Mouse (Mus musculus) embryonic facial prominence, embryonic 15.5 days (tissue): ENCODE results near the gene Tango6. TPM values are rescaled to one million over a fixed set of nuclear protein-coding genes. Genes with fewer than 3 reads are reported as not detected.

ENCODE experiments used
- ATAC-seq: fragments of 200-750 bp; cut with Nextera tagmentation; 2 replicates; pipeline ENCODE4 v1.8.0; 2017; ENCODE audit warnings: low read depth, moderate TSS enrichment; ENCODE audit not compliant: insufficient number of reproducible peaks, low FRiP score, low TSS enrichment
- H3K27ac ChIP-seq: fragments of 300-500 bp; sonication (generic); replicated peaks from 2 replicates; pipeline ENCODE4 v1.5.1; 2015; ENCODE audit warnings: mild to moderate bottlenecking, inconsistent platforms
- H3K27me3 ChIP-seq: fragments of 300-500 bp; sonication (generic); 2 replicates; pipeline ENCODE4 v1.6.1; 2015; ENCODE audit warnings: inconsistent platforms
- H3K36me3 ChIP-seq: fragments of 300-500 bp; sonication (generic); 2 replicates; pipeline ENCODE4 v1.6.1; 2015; ENCODE audit warnings: mild to moderate bottlenecking, inconsistent platforms
- H3K4me1 ChIP-seq: fragments of 300-500 bp; sonication (generic); 2 replicates; pipeline ENCODE4 v1.6.1; 2015; ENCODE audit warnings: inconsistent platforms
- H3K4me2 ChIP-seq: fragments of 300-500 bp; sonication (generic); replicated peaks from 2 replicates; pipeline ENCODE4 v1.6.1; 2015; ENCODE audit warnings: mild to moderate bottlenecking, inconsistent platforms
- H3K4me3 ChIP-seq: fragments of 300-500 bp; sonication (generic); replicated peaks from 2 replicates; pipeline ENCODE4 v1.5.1; 2015; ENCODE audit warnings: mild to moderate bottlenecking, inconsistent platforms
- H3K9ac ChIP-seq: fragments of 300-500 bp; sonication (generic); 2 replicates; pipeline ENCODE4 v1.6.1; 2015; ENCODE audit warnings: inconsistent platforms
- H3K9me3 ChIP-seq: fragments of 300-500 bp; sonication (generic); replicated peaks from 2 replicates; pipeline ENCODE4 v1.6.1; 2016; ENCODE audit warnings: inconsistent platforms
- WGBS: fragments of 180-500 bp; shearing (Covaris S2); methylation state at CpG from one replicate; pipeline ENCODE4 v1.1.7; 2015; 5-methylcytosine and 5-hydroxymethylcytosine counted together
- polyA plus RNA-seq: library from polyadenylated mRNA; unstranded; fragments of >200 nt; fragmentation: Nextera tagmentation; extraction: Ambion mirVana; gene quantifications from 2 replicates; pipeline ENCODE4 v1.2.1, GENCODE M21; 2015

Gene Tango6
- polyA plus RNA-seq, 1 experiment from 2014 or later: 8.9 TPM

- Histone ChIP-seq H3K9me3 (no peaks in the 10 kb centered on the region), H3K36me3 (peaks cover 45% of the 10 kb centered on the region)
Measured at GRCm38 (mm10) chr8:106700131-106700530, 17.3 kb downstream of the Tango6 start.

GRCm38 (mm10) chr8:106701360-106701759 is 18.5 kb downstream of the Tango6 start:
- no peak overlapping the region for H3K27ac ChIP-seq
- H3K4me2 ChIP-seq: no peak overlapping the region
- no peak overlapping the region for H3K9ac ChIP-seq
- no peaks in the 10 kb centered on the region for H3K9me3 ChIP-seq
- no peaks in the 10 kb centered on the region for H3K27me3 ChIP-seq
- H3K4me3 ChIP-seq: no peak overlapping the region
- 66% methylated on average over 3 of the region's 3 CpGs for WGBS
- peaks cover 37% of the 10 kb centered on the region for H3K36me3 ChIP-seq
- ATAC-seq: no peak
- peaks cover 9% of the 10 kb centered on the region; the same call in 1 of the 2 replicates for H3K4me1 ChIP-seq

More at GRCm38 (mm10) chr8:106700131-106700530, 17.3 kb downstream of the Tango6 start:
- 90% methylated on average over 6 of the region's 6 CpGs for WGBS
- Histone ChIP-seq H3K4me3 (no peak overlapping the region), H3K4me1 (peaks cover 8% of the 10 kb centered on the region; the same call in 1 of the 2 replicates), H3K27me3 (no peaks in the 10 kb centered on the region), H3K9ac (no peak overlapping the region), H3K27ac (no peak overlapping the region), H3K4me2 (no peak overlapping the region)
- ATAC-seq: no peak

- Histone ChIP-seq H3K27ac (peak overlapping the region; percentile 86), H3K4me1 (peaks cover 9% of the 10 kb centered on the region; the same call in 1 of the 2 replicates), H3K9ac (no peak overlapping the region), H3K4me2 (no peak overlapping the region), H3K9me3 (no peaks in the 10 kb centered on the region), H3K36me3 (peaks cover 14% of the 10 kb centered on the region; the same call in 1 of the 2 replicates), H3K27me3 (no peaks in the 10 kb centered on the region), H3K4me3 (no peak overlapping the region)
- no peak for ATAC-seq
- WGBS: 60% methylated on average over 9 of the region's 9 CpGs
Measured at GRCm38 (mm10) chr8:106704199-106704900, 21.5 kb downstream of the Tango6 start.

GRCm38 (mm10) chr8:106704901-106705321 is 22.0 kb downstream of the Tango6 start:
- peak; percentile 63; the same call in 1 of the 2 replicates for ATAC-seq
- Histone ChIP-seq H3K9ac (no peak overlapping the region), H3K4me1 (peaks cover 9% of the 10 kb centered on the region; the same call in 1 of the 2 replicates), H3K27ac (peak overlapping the region; percentile 86), H3K4me3 (no peak overlapping the region), H3K36me3 (peaks cover 10% of the 10 kb centered on the region; the same call in 1 of the 2 replicates), H3K9me3 (no peaks in the 10 kb centered on the region), H3K27me3 (no peaks in the 10 kb centered on the region), H3K4me2 (no peak overlapping the region)
- 20% methylated on average over 9 of the region's 9 CpGs for WGBS

GRCm38 (mm10) chr8:106706194-106706593 is 23.3 kb downstream of the Tango6 start:
- no peak overlapping the region for H3K9ac ChIP-seq
- no peak overlapping the region for H3K27ac ChIP-seq
- H3K9me3 ChIP-seq: no peaks in the 10 kb centered on the region
- peaks cover 9% of the 10 kb centered on the region; the same call in 1 of the 2 replicates for H3K4me1 ChIP-seq
- H3K27me3 ChIP-seq: no peaks in the 10 kb centered on the region
- ATAC-seq: no peak
- no peak overlapping the region for H3K4me3 ChIP-seq
- no peaks in the 10 kb centered on the region; the same call in 1 of the 2 replicates for H3K36me3 ChIP-seq
- WGBS: 78% methylated on average over 6 of the region's 6 CpGs
- no peak overlapping the region for H3K4me2 ChIP-seq

- Histone ChIP-seq H3K4me3 (no peak overlapping the region), H3K27me3 (no peaks in the 10 kb centered on the region), H3K27ac (no peak overlapping the region), H3K4me2 (no peak overlapping the region), H3K36me3 (no peaks in the 10 kb centered on the region), H3K4me1 (peaks cover 1% of the 10 kb centered on the region; the same call in 1 of the 2 replicates), H3K9me3 (no peaks in the 10 kb centered on the region), H3K9ac (no peak overlapping the region)
- no peak for ATAC-seq
- 90% methylated on average over 2 of the region's 2 CpGs for WGBS
Measured at GRCm38 (mm10) chr8:106710002-106710401, 27.1 kb downstream of the Tango6 start.

GRCm38 (mm10) chr8:106712487-106712886 is 29.6 kb downstream of the Tango6 start:
- 79% methylated on average over 3 of the region's 3 CpGs for WGBS
- Histone ChIP-seq H3K27me3 (no peaks in the 10 kb centered on the region), H3K36me3 (no peaks in the 10 kb centered on the region), H3K4me1 (no peaks in the 10 kb centered on the region), H3K9ac (no peak overlapping the region), H3K4me3 (no peak overlapping the region), H3K9me3 (no peaks in the 10 kb centered on the region), H3K27ac (no peak overlapping the region), H3K4me2 (no peak overlapping the region)
- ATAC-seq: no peak

- WGBS: 58% methylated on average over 4 of the region's 4 CpGs
- peaks cover 12% of the 10 kb centered on the region for H3K4me1 ChIP-seq
- H3K36me3 ChIP-seq: no peaks in the 10 kb centered on the region
- no peak overlapping the region for H3K9ac ChIP-seq
- H3K4me2 ChIP-seq: no peak overlapping the region
- H3K4me3 ChIP-seq: no peak overlapping the region
- no peaks in the 10 kb centered on the region for H3K27me3 ChIP-seq
- no peak for ATAC-seq
- H3K27ac ChIP-seq: no peak overlapping the region
- no peaks in the 10 kb centered on the region for H3K9me3 ChIP-seq
Measured at GRCm38 (mm10) chr8:106714297-106714696, 31.4 kb downstream of the Tango6 start.

- Histone ChIP-seq H3K4me1 (peaks cover 14% of the 10 kb centered on the region), H3K27ac (peak overlapping the region; percentile 63), H3K9ac (no peak overlapping the region), H3K27me3 (no peaks in the 10 kb centered on the region), H3K4me2 (peak overlapping the region; percentile 45), H3K4me3 (peak overlapping the region; percentile 26), H3K9me3 (no peaks in the 10 kb centered on the region), H3K36me3 (no peaks in the 10 kb centered on the region)
- peak; percentile 90 for ATAC-seq
- WGBS: 5% methylated on average over 17 of the region's 17 CpGs
Measured at GRCm38 (mm10) chr8:106718091-106718500, 35.2 kb downstream of the Tango6 start.

- H3K27ac ChIP-seq: peak overlapping the region; percentile 58; the same call in 1 of the 2 replicates
Measured at GRCm38 (mm10) chr8:106720921-106721320, 38.1 kb downstream of the Tango6 start.

GRCm38 (mm10) chr8:106722453-106722852 is 39.6 kb downstream of the Tango6 start:
- Histone ChIP-seq H3K4me1 (peaks cover 14% of the 10 kb centered on the region), H3K4me2 (no peak overlapping the region), H3K9me3 (no peaks in the 10 kb centered on the region), H3K27ac (no peak overlapping the region), H3K27me3 (no peaks in the 10 kb centered on the region), H3K4me3 (no peak overlapping the region), H3K9ac (no peak overlapping the region), H3K36me3 (peaks cover 17% of the 10 kb centered on the region)
- WGBS: 61% methylated on average over 6 of the region's 6 CpGs
- ATAC-seq: no peak

More at GRCm38 (mm10) chr8:106720921-106721320, 38.1 kb downstream of the Tango6 start:
- H3K4me1 ChIP-seq: peaks cover 14% of the 10 kb centered on the region
- ATAC-seq: no peak
- H3K27me3 ChIP-seq: no peaks in the 10 kb centered on the region
- H3K9ac ChIP-seq: no peak overlapping the region
- no peaks in the 10 kb centered on the region for H3K9me3 ChIP-seq
- 38% methylated on average over 8 of the region's 8 CpGs for whole genome bisulfite sequencing
- no peak overlapping the region for H3K4me3 ChIP-seq
- peaks cover 8% of the 10 kb centered on the region; the same call in 1 of the 2 replicates for H3K36me3 ChIP-seq
- H3K4me2 ChIP-seq: no peak overlapping the region
